Mouse (Mus musculus): ENCODE data around the gene Lcmt1. TPM values are rescaled to one million over a fixed set of nuclear protein-coding genes. Genes with fewer than 3 reads are reported as not detected.

Gene Lcmt1
- 22.8 and 24.5 TPM in 2 replicates for polyA plus RNA-seq (2012; rRNA removed; ENCODE audit: low replicate concordance)

GRCm38 (mm10) chr7:123369759-123370481, at the start of gene Lcmt1, which contains the start of gene Arhgap17:
Gene Lcmt1 (plus strand): TSS chr7:123369784.
Gene Arhgap17 (minus strand): TSS chr7:123369915.

GRCm38 (mm10) chr7:123462070-123462501, 92.5 kb downstream of the Lcmt1 start, which contains the start of gene Aqp8:
Gene Aqp8 (plus strand): TSS chr7:123462291.

Other genes starting within 250 kb of the Lcmt1 start
- 15.6 and 24.8 TPM in 2 replicates for gene Tnrc6a, start 245.9 kb upstream of the Lcmt1 start, polyA plus RNA-seq (2012; rRNA removed; ENCODE audit: low replicate concordance)
- 73.0 and 275 TPM in 2 replicates for gene Slc5a11, start 155.0 kb upstream of the Lcmt1 start, polyA plus RNA-seq (2012; rRNA removed; ENCODE audit: low replicate concordance)
- gene Arhgap17, start 131 bp downstream of the Lcmt1 start, polyA plus RNA-seq (2012; rRNA removed; ENCODE audit: low replicate concordance), result 38.7 and 41.4 TPM in 2 replicates
- gene Aqp8, start 92.5 kb downstream of the Lcmt1 start, polyA plus RNA-seq (2012; rRNA removed; ENCODE audit: low replicate concordance), result 2.4 and 27.0 TPM in 2 replicates
- 0.06 TPM in 1 of 2 replicates, not detected in the other for gene Zkscan2, start 130.7 kb downstream of the Lcmt1 start, polyA plus RNA-seq (2012; rRNA removed; ENCODE audit: low replicate concordance)